Mouse (Mus musculus) thymus, adult 2 months (tissue): ENCODE measurements around the gene Ddx10.

ENCODE experiments used
- CTCF ChIP-seq: fragments of 200-500 bp; IDR thresholded peaks from 2 replicates; pipeline ENCODE4 v1.5.1; 2012; ENCODE audit warnings: mild to moderate bottlenecking, control low read depth, low read length, moderate library complexity, borderline replicate concordance; ENCODE audit not compliant: control insufficient read depth, poor library complexity, insufficient read depth; ENCODE audit errors: extremely low read depth
- POLR2A ChIP-seq: fragments of 200-500 bp; IDR thresholded peaks from 2 replicates; pipeline ENCODE4 v1.6.1; 2012; ENCODE audit warnings: mild to moderate bottlenecking, low read length, control low read depth, moderate library complexity; ENCODE audit not compliant: control insufficient read depth, poor library complexity, insufficient read depth; ENCODE audit errors: extremely low read depth

- TF ChIP-seq CTCF, result no peak
- no peak for TF ChIP-seq POLR2A
Observed at GRCm38 (mm10) chr9:53264387-53264786, 16.5 kb upstream of the Ddx10 start.
